Mouse (Mus musculus) embryonic facial prominence, embryonic 12.5 days (tissue): ENCODE data around the gene Cdc42bpa. TPM values are rescaled to one million over a fixed set of nuclear protein-coding genes. Genes with fewer than 3 reads are reported as not detected.

Source experiments
- ATAC-seq: fragments of 200-750 bp; cut with Nextera tagmentation; 2 replicates; pipeline ENCODE4 v1.8.0; 2017; ENCODE audit not compliant: insufficient number of reproducible peaks, insufficient read depth, low FRiP score, low TSS enrichment
- H3K27ac ChIP-seq: fragments of 300-500 bp; sonication (generic); 2 replicates; pipeline ENCODE4 v1.5.1; 2016; ENCODE audit warnings: mild to moderate bottlenecking
- H3K27me3 ChIP-seq: fragments of 300-500 bp; sonication (generic); 2 replicates; pipeline ENCODE4 v1.6.1; 2016; ENCODE audit warnings: mild to moderate bottlenecking, moderate library complexity
- H3K36me3 ChIP-seq: fragments of 300-500 bp; sonication (generic); 2 replicates; pipeline ENCODE4 v1.6.1; 2016; ENCODE audit warnings: mild to moderate bottlenecking
- H3K4me1 ChIP-seq: fragments of 300-500 bp; sonication (generic); 2 replicates; pipeline ENCODE4 v1.6.1; 2016
- H3K4me2 ChIP-seq: fragments of 300-500 bp; sonication (generic); replicated peaks from 2 replicates; pipeline ENCODE4 v1.6.1; 2016; ENCODE audit warnings: mild to moderate bottlenecking, moderate library complexity
- H3K4me3 ChIP-seq: fragments of 300-500 bp; sonication (generic); 2 replicates; pipeline ENCODE4 v1.5.1; 2016; ENCODE audit warnings: mild to moderate bottlenecking
- H3K9ac ChIP-seq: fragments of 300-500 bp; sonication (generic); 2 replicates; pipeline ENCODE4 v1.6.1; 2016; ENCODE audit warnings: mild to moderate bottlenecking, moderate library complexity
- H3K9me3 ChIP-seq: fragments of 300-500 bp; sonication (generic); 2 replicates; pipeline ENCODE4 v1.6.1; 2016; ENCODE audit warnings: mild to moderate bottlenecking, moderate library complexity
- WGBS: fragments of 180-500 bp; shearing (Covaris S2); methylation state at CpG from one replicate; pipeline ENCODE4 v1.1.7; 2016; 5-methylcytosine and 5-hydroxymethylcytosine counted together
- polyA plus RNA-seq: library from polyadenylated mRNA; unstranded; fragments of >200 nt; fragmentation: Nextera tagmentation; extraction: Ambion mirVana; gene quantifications from 2 replicates; pipeline ENCODE4 v1.2.1, GENCODE M21; 2016

The Cdc42bpa gene
- polyA plus RNA-seq, 1 experiment from 2014 or later: 20.2 TPM

DNA sequence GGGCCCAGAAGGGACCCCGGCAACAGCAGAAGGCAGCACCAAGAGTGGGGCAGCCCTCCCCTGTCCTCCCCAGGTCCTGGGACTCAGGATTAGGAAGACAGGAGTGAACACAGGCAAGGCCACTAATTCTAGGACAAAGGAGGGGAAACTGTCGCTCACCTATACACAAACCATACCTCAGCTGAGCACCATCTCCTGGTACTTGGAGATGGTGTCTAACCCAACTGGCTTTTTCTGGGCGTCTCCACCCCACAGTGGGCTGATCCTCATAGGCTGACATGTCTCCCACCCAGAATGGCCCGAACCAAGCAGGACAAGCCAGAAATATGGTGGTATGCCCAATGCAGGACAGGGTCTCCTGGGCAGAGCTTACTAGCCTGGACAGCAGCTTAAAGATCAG lies 212.3 kb downstream of the Cdc42bpa start:
- ATAC-seq: no peak
- no peaks in the 10 kb centered on the region for H3K27me3 ChIP-seq
- H3K36me3 ChIP-seq: no peaks in the 10 kb centered on the region
- no peaks in the 10 kb centered on the region for H3K9me3 ChIP-seq
- no peak overlapping the region for H3K27ac ChIP-seq
- H3K9ac ChIP-seq: no peak overlapping the region
- 85% methylated on average over 4 of the region's 4 CpGs for WGBS
- H3K4me1 ChIP-seq: no peaks in the 10 kb centered on the region
- no peak overlapping the region for H3K4me2 ChIP-seq
- H3K4me3 ChIP-seq: no peak overlapping the region

DNA sequence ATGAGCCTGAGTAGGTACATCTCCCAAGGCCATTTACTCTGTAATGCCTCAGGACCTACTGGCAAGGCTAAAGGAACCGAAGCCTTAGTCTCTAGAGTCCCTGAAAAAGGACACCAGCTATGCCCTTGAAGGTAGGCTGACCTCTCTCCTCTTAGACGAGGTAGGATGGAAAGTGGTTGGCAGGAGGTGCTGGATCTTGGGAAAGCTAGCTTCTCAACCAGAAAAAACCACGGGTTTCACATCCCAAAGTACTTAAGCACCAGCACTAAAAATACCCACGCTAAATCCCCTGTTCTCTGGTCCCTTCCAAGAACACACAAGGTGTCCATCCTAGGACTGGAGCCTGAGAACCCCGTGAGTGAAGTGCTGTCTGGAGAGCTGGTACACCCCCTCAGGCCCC lies 212.7 kb downstream of the Cdc42bpa start:
- Histone ChIP-seq H3K4me3 (no peak overlapping the region), H3K27ac (no peak overlapping the region), H3K9me3 (no peaks in the 10 kb centered on the region), H3K9ac (no peak overlapping the region), H3K36me3 (no peaks in the 10 kb centered on the region), H3K27me3 (no peaks in the 10 kb centered on the region), H3K4me2 (no peak overlapping the region), H3K4me1 (no peaks in the 10 kb centered on the region)
- 74% methylated on average over 5 of the region's 5 CpGs for WGBS
- no peak for ATAC-seq

DNA sequence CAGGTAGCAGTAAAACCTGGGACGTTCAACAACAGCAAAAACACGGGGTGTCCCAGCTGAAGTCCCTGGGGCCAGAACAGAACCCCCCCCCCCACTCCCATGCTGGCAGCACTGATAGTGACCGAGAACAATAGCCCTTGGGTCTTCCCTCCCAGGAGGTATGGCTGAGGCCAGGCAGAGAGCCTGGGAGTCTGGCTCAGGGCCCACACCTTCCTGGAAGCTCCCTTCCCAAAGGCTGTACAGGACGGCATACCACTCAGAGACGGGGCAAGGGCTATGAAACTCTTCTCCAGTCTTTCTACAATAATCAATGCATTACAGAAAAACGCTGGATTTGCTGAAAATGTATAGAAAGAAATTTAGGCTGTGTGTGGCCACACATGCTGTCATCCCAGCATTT lies 214.4 kb downstream of the Cdc42bpa start:
- Histone ChIP-seq H3K36me3 (no peaks in the 10 kb centered on the region), H3K9ac (no peak overlapping the region)
- WGBS: 65% methylated on average over 6 of the region's 6 CpGs

DNA sequence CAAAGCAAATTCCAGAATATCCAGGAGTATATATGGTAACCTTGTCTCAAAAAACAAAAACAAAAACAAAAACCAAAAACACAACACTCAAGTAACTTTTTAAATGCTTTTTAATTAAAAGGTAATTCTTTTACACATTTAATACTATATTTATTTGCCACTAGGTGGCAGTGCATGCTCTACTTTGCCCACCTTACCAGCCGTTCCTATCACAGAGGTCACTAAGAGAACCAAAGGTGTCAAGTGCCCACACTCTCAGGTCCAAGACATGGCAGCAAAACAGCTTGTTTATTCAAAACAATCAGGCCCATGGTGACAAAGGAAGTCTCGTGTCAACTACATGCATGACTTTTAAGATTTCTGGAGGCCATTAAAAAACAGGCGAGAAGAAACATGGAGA lies 214.9 kb downstream of the Cdc42bpa start:
- H3K27me3 ChIP-seq: no peaks in the 10 kb centered on the region
- H3K9ac ChIP-seq: no peak overlapping the region
- H3K4me2 ChIP-seq: no peak overlapping the region
- no peak overlapping the region for H3K4me3 ChIP-seq
- H3K9me3 ChIP-seq: no peaks in the 10 kb centered on the region
- ATAC-seq: no peak
- no peaks in the 10 kb centered on the region for H3K36me3 ChIP-seq
- 33% methylated on average over 3 of the region's 3 CpGs for WGBS
- no peaks in the 10 kb centered on the region for H3K4me1 ChIP-seq
- no peak overlapping the region for H3K27ac ChIP-seq

More for the DNA sequence above, 214.4 kb downstream of the Cdc42bpa start:
- Histone ChIP-seq H3K4me3 (no peak overlapping the region), H3K4me1 (no peaks in the 10 kb centered on the region), H3K27me3 (no peaks in the 10 kb centered on the region), H3K27ac (no peak overlapping the region), H3K4me2 (no peak overlapping the region), H3K9me3 (no peaks in the 10 kb centered on the region)
- ATAC-seq: no peak

DNA sequence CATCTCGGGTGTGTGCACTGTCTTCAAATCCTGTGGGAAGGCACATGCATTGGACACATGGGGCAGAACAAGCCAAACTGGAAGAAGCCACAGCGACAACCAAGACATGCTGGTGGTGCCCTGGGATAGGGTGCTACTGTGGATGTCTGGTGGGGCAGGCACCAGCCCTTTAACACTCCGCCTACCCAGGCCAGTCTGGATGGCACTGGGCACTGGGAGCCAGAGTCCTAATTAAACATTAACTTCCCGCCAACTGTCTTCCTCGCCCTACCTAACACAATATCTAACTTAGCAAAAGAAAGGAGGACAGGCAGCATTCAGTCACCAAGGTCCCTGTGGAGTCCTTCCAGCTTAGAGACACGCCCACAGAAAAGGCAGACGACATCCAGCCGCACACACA lies 215.4 kb downstream of the Cdc42bpa start:
- H3K4me3 ChIP-seq: no peak overlapping the region
- H3K4me2 ChIP-seq: no peak overlapping the region
- H3K9ac ChIP-seq: no peak overlapping the region
- no peaks in the 10 kb centered on the region for H3K36me3 ChIP-seq
- H3K4me1 ChIP-seq: no peaks in the 10 kb centered on the region
- H3K27ac ChIP-seq: no peak overlapping the region
- WGBS: 61% methylated on average over 8 of the region's 8 CpGs
- H3K9me3 ChIP-seq: no peaks in the 10 kb centered on the region
- H3K27me3 ChIP-seq: no peaks in the 10 kb centered on the region
- no peak for ATAC-seq

DNA sequence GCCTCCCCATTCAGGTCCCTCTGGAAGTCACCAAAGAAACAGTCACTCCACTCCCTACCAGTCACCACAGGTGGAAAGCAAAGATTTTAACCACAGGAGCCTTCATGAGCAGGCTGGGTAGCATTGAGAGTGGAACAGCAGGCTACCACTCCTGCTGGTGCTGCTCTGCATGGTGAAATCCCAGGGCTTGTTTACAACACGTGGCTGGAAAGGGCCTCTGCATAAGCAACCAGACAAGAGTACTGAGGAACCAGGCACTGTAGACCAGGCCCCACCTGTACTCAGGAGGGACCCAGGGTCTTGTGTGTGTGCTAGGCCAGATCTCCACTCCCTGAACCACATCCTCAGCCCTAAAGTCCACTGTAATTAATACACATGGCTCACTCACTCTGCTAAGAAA lies 216.5 kb downstream of the Cdc42bpa start:
- Histone ChIP-seq H3K9me3 (no peaks in the 10 kb centered on the region), H3K27me3 (no peaks in the 10 kb centered on the region), H3K4me3 (no peak overlapping the region), H3K36me3 (no peaks in the 10 kb centered on the region), H3K27ac (no peak overlapping the region), H3K4me1 (no peaks in the 10 kb centered on the region), H3K4me2 (no peak overlapping the region), H3K9ac (no peak overlapping the region)
- 23% methylated on average over 1 of the region's 1 CpGs for WGBS
- ATAC-seq: no peak

DNA sequence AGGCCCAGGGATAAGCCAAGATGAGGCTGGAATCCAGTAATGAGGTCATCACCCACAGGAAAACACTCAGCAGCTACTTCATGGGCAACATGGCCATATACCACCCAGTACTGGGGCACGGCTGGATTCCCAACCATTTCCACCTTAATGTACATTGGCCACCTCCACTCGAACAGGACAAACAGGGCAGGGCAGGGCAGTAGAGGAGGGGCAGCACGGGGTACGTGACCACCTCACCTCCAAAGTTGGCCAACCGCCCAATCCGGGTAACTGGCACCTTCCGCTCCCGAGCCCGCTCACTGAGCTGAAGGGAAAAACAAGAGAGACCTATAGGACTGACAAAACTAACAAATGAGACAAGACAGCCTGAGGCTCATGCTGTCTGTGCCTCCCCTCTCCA lies 218.1 kb downstream of the Cdc42bpa start:
- Histone ChIP-seq H3K4me1 (no peaks in the 10 kb centered on the region), H3K9ac (no peak overlapping the region), H3K4me2 (no peak overlapping the region), H3K27me3 (no peaks in the 10 kb centered on the region), H3K9me3 (no peaks in the 10 kb centered on the region), H3K36me3 (no peaks in the 10 kb centered on the region), H3K27ac (no peak overlapping the region), H3K4me3 (no peak overlapping the region)
- ATAC-seq: no peak
- 89% methylated on average over 9 of the region's 9 CpGs for WGBS

DNA sequence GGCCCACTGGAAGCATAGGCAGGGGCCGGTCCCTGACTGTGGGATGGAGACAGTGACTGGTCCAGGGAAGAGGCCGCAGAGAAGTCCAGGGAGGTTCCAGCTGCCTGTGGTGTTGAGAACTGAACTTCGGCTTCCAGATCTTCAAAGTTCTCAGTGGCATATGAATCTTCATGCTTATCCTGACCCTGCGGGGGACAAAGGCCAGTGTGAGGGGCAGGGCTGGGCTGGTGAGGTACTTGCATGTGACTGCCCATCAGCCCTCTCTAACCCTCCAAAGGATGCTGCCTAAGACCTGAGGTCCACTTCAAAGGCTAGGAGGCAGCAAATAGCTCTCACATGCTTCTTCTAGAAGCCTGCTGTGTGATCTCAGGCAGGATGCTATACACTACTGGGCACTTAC lies 218.8 kb downstream of the Cdc42bpa start:
- no peak overlapping the region for H3K9ac ChIP-seq
- no peaks in the 10 kb centered on the region for H3K4me1 ChIP-seq
- H3K27ac ChIP-seq: no peak overlapping the region
- 93% methylated on average over 4 of the region's 4 CpGs for WGBS
- H3K9me3 ChIP-seq: no peaks in the 10 kb centered on the region
- no peaks in the 10 kb centered on the region for H3K36me3 ChIP-seq
- no peak overlapping the region for H3K4me3 ChIP-seq
- no peaks in the 10 kb centered on the region for H3K27me3 ChIP-seq
- ATAC-seq: no peak
- H3K4me2 ChIP-seq: no peak overlapping the region

DNA sequence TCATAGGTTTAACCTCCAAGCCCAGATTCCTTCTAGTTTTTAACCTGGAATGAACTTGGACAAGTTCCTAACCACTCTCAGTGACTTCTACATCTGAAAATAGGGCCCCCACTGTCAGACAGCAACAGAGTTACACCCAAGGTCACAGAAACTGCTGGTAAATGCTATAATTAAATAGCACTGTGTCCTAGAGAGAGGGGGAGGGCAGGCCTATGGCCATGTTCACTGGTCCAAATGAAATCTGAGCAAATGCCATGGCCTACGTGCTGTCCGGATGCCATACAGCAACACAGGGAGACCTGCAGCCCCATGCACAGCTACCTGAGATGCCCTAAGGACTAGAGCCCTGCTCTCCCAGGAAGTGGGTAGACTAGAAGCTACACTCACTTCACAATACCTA lies 219.6 kb downstream of the Cdc42bpa start:
- no peaks in the 10 kb centered on the region for H3K4me1 ChIP-seq
- H3K36me3 ChIP-seq: no peaks in the 10 kb centered on the region
- H3K9me3 ChIP-seq: no peaks in the 10 kb centered on the region
- H3K9ac ChIP-seq: no peak overlapping the region
- no peak overlapping the region for H3K4me3 ChIP-seq
- no peak overlapping the region for H3K4me2 ChIP-seq
- 66% methylated on average over 2 of the region's 2 CpGs for WGBS
- ATAC-seq: no peak
- no peaks in the 10 kb centered on the region for H3K27me3 ChIP-seq
- H3K27ac ChIP-seq: no peak overlapping the region

DNA sequence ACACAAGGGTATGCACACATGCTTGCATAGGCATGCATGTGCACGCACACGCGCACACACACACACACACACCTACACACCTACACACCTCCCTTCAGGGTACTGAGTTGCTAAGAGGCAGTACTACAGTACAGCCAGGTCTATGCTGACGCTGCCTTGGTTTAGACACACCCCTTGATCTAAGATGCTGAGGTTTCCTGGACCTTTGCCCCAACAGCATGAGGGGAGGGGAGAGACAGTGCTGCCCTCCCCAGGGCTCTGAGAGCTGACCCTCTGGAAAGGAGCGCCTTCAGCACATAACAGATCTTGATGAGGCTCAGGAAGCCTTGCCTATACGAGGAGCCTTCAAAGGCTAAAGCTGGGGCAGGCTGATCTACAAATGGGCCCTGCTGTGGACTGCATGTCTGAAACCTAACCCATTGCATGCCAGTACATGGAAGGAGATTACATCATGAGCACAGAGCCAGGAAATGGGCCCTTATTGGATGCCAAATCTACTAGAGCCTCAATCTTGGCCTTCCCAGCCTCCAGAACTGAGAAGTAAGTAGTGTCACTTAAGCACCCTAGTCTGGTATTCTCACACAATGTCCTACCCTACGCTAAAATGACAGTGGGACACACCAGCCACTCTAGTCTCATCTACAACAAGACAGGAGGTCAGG lies 221.2 kb downstream of the Cdc42bpa start:
- no peaks in the 10 kb centered on the region for H3K4me1 ChIP-seq
- no peak overlapping the region for H3K9ac ChIP-seq
- no peak for ATAC-seq
- H3K27ac ChIP-seq: no peak overlapping the region
- H3K27me3 ChIP-seq: no peaks in the 10 kb centered on the region
- WGBS: 86% methylated on average over 7 of the region's 7 CpGs
- no peaks in the 10 kb centered on the region for H3K9me3 ChIP-seq
- H3K4me2 ChIP-seq: no peak overlapping the region
- no peaks in the 10 kb centered on the region for H3K36me3 ChIP-seq
- no peak overlapping the region for H3K4me3 ChIP-seq

DNA sequence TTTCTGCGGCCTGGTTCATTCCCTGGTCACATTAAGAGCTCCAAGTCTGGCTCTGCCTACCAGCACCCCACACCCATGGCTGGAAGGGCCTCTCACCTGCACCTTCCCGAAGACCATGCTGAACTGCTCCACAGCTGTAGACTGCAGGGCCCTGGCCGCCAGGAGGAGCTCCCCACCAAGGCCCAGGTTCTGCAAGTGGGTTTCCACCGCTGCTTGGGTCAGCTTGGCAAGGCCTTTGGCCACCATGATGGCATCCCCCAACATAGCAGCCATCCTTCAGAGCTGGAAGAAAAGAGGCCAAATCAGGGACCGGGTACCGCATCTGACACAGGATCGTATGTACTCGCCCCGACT lies 221.7 kb downstream of the Cdc42bpa start:
- H3K4me3 ChIP-seq: no peak overlapping the region
- H3K27me3 ChIP-seq: no peaks in the 10 kb centered on the region
- H3K36me3 ChIP-seq: no peaks in the 10 kb centered on the region
- H3K9me3 ChIP-seq: no peaks in the 10 kb centered on the region
- 84% methylated on average over 9 of the region's 9 CpGs for WGBS
- no peaks in the 10 kb centered on the region for H3K4me1 ChIP-seq
- no peak for ATAC-seq
- H3K4me2 ChIP-seq: no peak overlapping the region
- no peak overlapping the region for H3K27ac ChIP-seq
- no peak overlapping the region for H3K9ac ChIP-seq

DNA sequence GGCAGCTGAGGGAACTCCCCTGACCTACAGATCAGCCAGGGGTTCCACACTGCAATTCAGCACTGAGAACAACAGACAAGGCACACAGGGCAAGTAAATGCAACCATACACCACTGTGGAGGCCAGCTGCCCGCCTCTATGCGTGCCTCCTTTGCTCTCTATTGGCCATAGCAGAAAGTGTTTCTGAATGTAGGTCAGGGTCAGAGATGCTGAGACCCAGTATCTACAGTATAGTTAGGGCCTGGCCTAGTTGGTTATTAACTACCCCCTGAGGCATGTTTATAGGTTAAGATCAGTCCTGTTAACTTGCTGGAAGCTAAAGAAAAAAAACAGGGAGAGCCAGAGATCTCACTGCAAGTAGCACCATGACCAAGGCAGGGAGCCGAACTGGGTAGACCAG lies 222.5 kb downstream of the Cdc42bpa start:
- Histone ChIP-seq H3K4me1 (no peaks in the 10 kb centered on the region), H3K27me3 (no peaks in the 10 kb centered on the region), H3K27ac (no peak overlapping the region), H3K4me3 (no peak overlapping the region), H3K9me3 (no peaks in the 10 kb centered on the region), H3K9ac (no peak overlapping the region), H3K4me2 (no peak overlapping the region), H3K36me3 (no peaks in the 10 kb centered on the region)
- 69% methylated on average over 3 of the region's 3 CpGs for WGBS
- ATAC-seq: no peak
